Mouse (Mus musculus) spleen, adult 10 weeks (tissue): ENCODE results near the gene Vmn2r42. TPM values are rescaled to one million over a fixed set of nuclear protein-coding genes. Genes with fewer than 3 reads are reported as not detected.

Source experiments
- polyA plus RNA-seq: library from polyadenylated mRNA; stranded (reverse); fragments of 350-450 nt; fragmentation: Illumina TruSeq; extraction: RNeasy Lipid Tissue Mini Kit (QIAGEN cat#74804); gene quantifications from one replicate; pipeline ENCODE4 v1.2.3, GENCODE M21; 2015; ENCODE audit warnings: low replicate concordance; ENCODE audit not compliant: insufficient read depth

Gene Vmn2r42
- not detected for polyA plus RNA-seq

GRCm38 (mm10) chr7:8200220-8200619 is at the start of gene Vmn2r42:
Gene Vmn2r42, minus strand, starts transcription at chr7:8200320.

GRCm38 (mm10) chr7:8161554-8161953 is 38.6 kb downstream of the Vmn2r42 start, which contains the start of gene Vmn2r41:
Gene Vmn2r41, minus strand, starts transcription at chr7:8161654.

Other genes starting within 250 kb of the Vmn2r42 start
- not detected for gene Vmn2r41, start 38.7 kb downstream of the Vmn2r42 start, polyA plus RNA-seq
- not detected for gene Vmn2r43, start 60.3 kb upstream of the Vmn2r42 start, polyA plus RNA-seq
- gene Vmn2r44, start 183.0 kb upstream of the Vmn2r42 start, polyA plus RNA-seq = not detected